Mouse (Mus musculus) lung, postnatal 0 days (tissue): Measurements from ENCODE around the gene Gm10203.

Experiments
- CTCF ChIP-seq: IDR thresholded peaks from 2 replicates; pipeline ENCODE4 v1.5.1; 2016; ENCODE audit warnings: antibody characterized with exemption, mild to moderate bottlenecking
- EP300 ChIP-seq: IDR thresholded peaks from 2 replicates; pipeline ENCODE4 v1.6.1; 2016; ENCODE audit warnings: antibody characterized with exemption, mild to moderate bottlenecking, control low read depth

DNA sequence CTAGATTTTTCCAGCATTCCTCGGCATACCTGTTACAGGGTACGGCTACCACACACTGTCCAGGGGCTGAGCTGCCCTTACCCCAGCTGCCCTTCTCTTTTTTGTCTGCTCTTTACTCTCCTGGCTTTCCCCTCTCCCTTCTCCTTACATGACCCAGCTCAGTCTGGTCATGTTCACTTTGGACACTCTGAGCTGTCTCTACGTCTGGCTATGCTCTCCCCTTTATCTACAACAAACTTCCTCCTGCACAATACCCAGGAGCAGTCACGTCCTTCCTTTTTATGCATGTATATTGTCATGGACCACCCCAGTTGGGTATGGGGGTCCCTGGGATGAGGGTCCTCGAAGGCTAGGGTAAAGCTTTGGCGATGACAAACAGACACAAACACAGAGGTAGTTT is 5.7 kb downstream of the Gm10203 start:
- TF ChIP-seq EP300 (no peak), CTCF (no peak)
